In genomic region chr10:127122784-127123435, GRCm38 (mm10) we compare ENCODE assay signal across 1 mouse cellular context.
TF ChIP-seq lines count a peak whose summit lies in the region.

No protein-coding gene starts in this region.

TF ChIP-seq in MEL, 35 proteins besides CTCF, POLR2A, EP300 and RAD21 (continued from another document):
- TF ChIP-seq UBTF (IDR thresholded peaks at IDR 0.05; ENCODE audit: borderline replicate concordance, insufficient read depth, low read depth, low read length) (no peak), ETS1 (IDR thresholded peaks at IDR 0.05; ENCODE audit: low read depth, low read length) (peak; percentile 46; the same call in 1 of the 2 replicates), KAT2A (conservative IDR thresholded peaks at IDR 0.05; ENCODE audit: low read depth, low read length) (no peak), USF1 (IDR thresholded peaks at IDR 0.05; ENCODE audit: low read depth, low read length) (0 out of 2 replicates have a peak, but pooled peaks have one; percentile 15), SIN3A (IDR thresholded peaks at IDR 0.05; ENCODE audit: low read length) (peak; percentile 67), TCF12 (IDR thresholded peaks at IDR 0.05; ENCODE audit: low read depth, low read length) (peak; percentile 53), MEF2A (IDR thresholded peaks at IDR 0.05; ENCODE audit: extremely low read depth, insufficient replicate concordance, low read depth, low read length, poor library complexity, severe bottlenecking) (no peak), BHLHE40 (IDR thresholded peaks at IDR 0.05; ENCODE audit: borderline replicate concordance, low read depth, low read length) (no peak), USF2 (IDR thresholded peaks at IDR 0.05; ENCODE audit: borderline replicate concordance in 1 of 2, insufficient read depth in 1 of 2, low read depth in 1 of 2, low read length in 2 of 2) (no peak), TBP (IDR thresholded peaks at IDR 0.05; ENCODE audit: low read depth, low read length) (peak; percentile 96), TAL1 (IDR thresholded peaks at IDR 0.05; ENCODE audit: low read length) (no peak), ZKSCAN1 (IDR thresholded peaks at IDR 0.05; ENCODE audit: low read depth, low read length) (0 out of 2 replicates have a peak, but pooled peaks have one; percentile 20), ZMIZ1 (IDR thresholded peaks at IDR 0.05; ENCODE audit: low read depth, low read length) (peak; percentile 93; the same call in 1 of the 2 replicates), MAZ (IDR thresholded peaks at IDR 0.05; ENCODE audit: low read depth, low read length) (0 out of 2 replicates have a peak, but pooled peaks have one; percentile 36), GATA1 (IDR thresholded peaks at IDR 0.05; ENCODE audit: low read depth, low read length) (no peak), ZC3H11A (IDR thresholded peaks at IDR 0.05; ENCODE audit: low read depth, low read length) (0 out of 2 replicates have a peak, but pooled peaks have one; percentile 7)
